Mouse (Mus musculus): ENCODE measurements around the gene Ptgs1. TPM values are rescaled to one million over a fixed set of nuclear protein-coding genes. Genes with fewer than 3 reads are reported as not detected.

The Ptgs1 gene
- polyA plus RNA-seq, 1 experiment: 15.0 TPM

DNA sequence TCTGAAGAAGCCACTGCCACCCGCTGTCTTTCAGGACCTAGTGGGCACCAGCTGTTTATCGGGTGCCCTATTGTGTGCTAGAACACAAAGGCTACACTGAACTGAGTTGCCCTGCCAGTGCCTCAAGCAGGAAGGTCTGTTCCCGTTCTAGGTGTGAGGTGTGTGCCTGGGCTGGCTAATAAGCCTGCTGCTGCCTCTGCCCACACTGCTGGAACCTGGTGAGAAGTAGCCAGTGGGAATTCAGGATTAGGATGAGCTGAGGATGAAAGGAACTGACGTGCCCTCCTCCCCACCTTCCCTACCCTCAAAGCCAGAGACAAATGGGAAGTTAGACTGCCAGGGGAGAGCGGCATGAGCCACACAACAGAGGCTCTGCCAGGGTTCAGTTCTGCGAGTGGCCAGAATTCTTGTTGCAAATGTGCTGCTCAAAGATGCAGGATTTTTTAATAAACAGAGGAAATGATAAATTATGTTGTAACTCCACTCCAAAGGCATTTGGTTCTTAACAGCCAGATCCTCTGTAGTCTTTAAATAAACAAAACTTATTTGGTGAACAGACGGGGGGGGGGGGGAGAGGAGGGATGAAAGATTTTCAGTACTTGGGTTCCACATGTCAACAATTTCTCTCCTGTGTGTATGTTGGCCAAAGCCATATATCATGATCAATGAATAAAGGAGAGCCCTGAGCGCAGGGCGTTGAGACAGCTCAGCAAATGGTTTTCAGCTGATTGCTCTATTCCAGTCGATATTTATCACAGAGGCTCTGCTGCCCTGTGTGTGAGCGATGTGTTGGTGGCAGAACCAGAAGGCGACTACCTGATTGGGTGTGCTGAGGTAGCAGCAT, 38.9 kb upstream of the Ptgs1 start:
- DNase-seq: no peak
- no peaks in the 10 kb centered on the region for H3K36me3 ChIP-seq (ENCODE audit: control insufficient read depth, insufficient read depth, low read length)
- WGBS: 94% methylated on average over 12 of the region's 12 CpGs
- no peaks in the 10 kb centered on the region for H3K27me3 ChIP-seq (ENCODE audit: control insufficient read depth, insufficient read depth, low read length)
- H3K27ac ChIP-seq (ENCODE audit: control insufficient read depth, insufficient read depth, low read length): no peak overlapping the region
- no peaks in the 10 kb centered on the region for H3K4me1 ChIP-seq (replicated peaks; ENCODE audit: control insufficient read depth, insufficient read depth, low read length)
- no peak overlapping the region for H3K4me3 ChIP-seq (ENCODE audit: control insufficient read depth, insufficient read depth, low read length)
- TF ChIP-seq POLR2A (IDR thresholded peaks at IDR 0.05; ENCODE audit: control insufficient read depth, extremely low read depth, insufficient read depth, low read length, poor library complexity) (no peak), CTCF (IDR thresholded peaks at IDR 0.05; ENCODE audit: borderline replicate concordance, control insufficient read depth, extremely low read depth, insufficient read depth, low read length, poor library complexity) (no peak)

DNA sequence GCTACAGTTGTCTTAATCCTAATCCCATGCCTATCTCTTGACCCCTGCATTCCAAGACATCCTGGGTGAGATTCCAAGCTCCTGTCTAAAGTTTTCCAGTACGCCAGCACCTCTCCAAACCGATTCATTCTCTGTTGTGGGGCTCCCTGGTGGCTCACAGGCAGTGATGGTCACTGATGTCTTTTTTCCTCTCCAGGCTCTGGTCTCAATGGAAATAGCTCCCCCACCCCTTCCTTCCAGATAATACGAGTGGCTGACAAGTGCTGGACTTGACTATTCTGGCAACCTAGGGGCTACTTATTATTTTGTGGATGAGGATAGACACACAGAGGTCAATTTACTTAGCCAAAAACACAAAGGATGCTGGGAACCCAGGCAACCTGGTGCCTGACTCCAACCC, 33.2 kb upstream of the Ptgs1 start:
- Histone ChIP-seq H3K27ac (ENCODE audit: control insufficient read depth, insufficient read depth, low read length) (no peak overlapping the region), H3K4me3 (ENCODE audit: control insufficient read depth, insufficient read depth, low read length) (no peak overlapping the region), H3K4me1 (replicated peaks; ENCODE audit: control insufficient read depth, insufficient read depth, low read length) (no peaks in the 10 kb centered on the region), H3K36me3 (ENCODE audit: control insufficient read depth, insufficient read depth, low read length) (no peaks in the 10 kb centered on the region), H3K27me3 (ENCODE audit: control insufficient read depth, insufficient read depth, low read length) (no peaks in the 10 kb centered on the region; the same call in 1 of the 2 replicates)
- TF ChIP-seq POLR2A (IDR thresholded peaks at IDR 0.05; ENCODE audit: control insufficient read depth, extremely low read depth, insufficient read depth, low read length, poor library complexity) (no peak), CTCF (IDR thresholded peaks at IDR 0.05; ENCODE audit: borderline replicate concordance, control insufficient read depth, extremely low read depth, insufficient read depth, low read length, poor library complexity) (no peak)
- DNase-seq: no peak
- WGBS: 86% methylated on average over 3 of the region's 3 CpGs

DNA sequence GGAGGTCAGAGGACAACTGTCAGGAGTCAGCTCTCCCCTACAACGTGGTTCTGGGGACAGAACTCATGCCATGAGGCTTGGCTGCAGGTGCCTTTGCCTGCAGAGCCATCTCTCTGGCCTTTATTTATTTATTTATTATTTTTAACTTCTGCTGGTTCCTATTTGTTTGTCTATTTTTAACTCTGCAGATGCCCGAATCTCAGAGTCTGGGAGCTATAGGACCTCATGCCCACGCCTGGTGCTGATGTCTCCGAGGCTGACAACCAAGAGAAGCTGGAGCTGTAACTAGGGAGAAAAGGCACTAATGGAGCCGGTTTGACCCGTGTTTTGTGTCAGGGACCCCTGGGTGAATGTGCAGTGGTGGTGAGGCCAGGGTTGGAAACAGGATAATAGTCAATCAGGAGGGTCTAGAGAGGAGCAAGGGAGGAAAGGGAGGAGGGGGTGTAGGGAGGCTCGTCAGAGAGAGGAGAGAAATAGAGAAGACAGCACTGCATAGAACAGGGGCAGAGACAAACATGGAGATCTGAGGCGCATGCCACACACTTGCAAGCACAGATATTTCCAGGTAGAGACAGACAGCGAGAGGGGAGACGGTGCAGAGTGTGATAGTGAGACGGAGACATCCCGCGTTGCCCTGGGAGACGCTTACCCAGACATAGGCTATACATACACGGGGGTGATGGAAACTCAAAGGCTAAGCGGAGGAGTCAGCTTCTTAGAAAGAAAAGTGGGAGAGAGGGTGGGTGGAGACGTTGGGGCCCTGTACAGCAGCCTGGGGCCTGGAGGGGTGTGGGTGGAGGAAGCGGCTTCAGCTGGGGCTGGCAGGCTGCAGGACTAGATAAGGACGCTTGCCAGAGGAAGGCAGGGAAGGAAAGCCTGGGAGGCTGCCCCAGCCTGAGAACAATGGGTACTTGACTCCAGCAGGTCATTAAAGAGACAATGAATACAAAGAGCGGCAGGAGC, 32.0 kb upstream of the Ptgs1 start:
- WGBS: 45% methylated on average over 20 of the region's 20 CpGs
- Histone ChIP-seq H3K27ac (ENCODE audit: control insufficient read depth, insufficient read depth, low read length) (no peak overlapping the region; the same call in 1 of the 2 replicates), H3K36me3 (ENCODE audit: control insufficient read depth, insufficient read depth, low read length) (no peaks in the 10 kb centered on the region), H3K4me1 (replicated peaks; ENCODE audit: control insufficient read depth, insufficient read depth, low read length) (no peaks in the 10 kb centered on the region), H3K4me3 (ENCODE audit: control insufficient read depth, insufficient read depth, low read length) (no peak overlapping the region), H3K27me3 (ENCODE audit: control insufficient read depth, insufficient read depth, low read length) (peaks cover 6% of the 10 kb centered on the region; the same call in 1 of the 2 replicates)
- DNase-seq: no peak
- TF ChIP-seq POLR2A (IDR thresholded peaks at IDR 0.05; ENCODE audit: control insufficient read depth, extremely low read depth, insufficient read depth, low read length, poor library complexity) (no peak), CTCF (IDR thresholded peaks at IDR 0.05; ENCODE audit: borderline replicate concordance, control insufficient read depth, extremely low read depth, insufficient read depth, low read length, poor library complexity) (no peak)

DNA sequence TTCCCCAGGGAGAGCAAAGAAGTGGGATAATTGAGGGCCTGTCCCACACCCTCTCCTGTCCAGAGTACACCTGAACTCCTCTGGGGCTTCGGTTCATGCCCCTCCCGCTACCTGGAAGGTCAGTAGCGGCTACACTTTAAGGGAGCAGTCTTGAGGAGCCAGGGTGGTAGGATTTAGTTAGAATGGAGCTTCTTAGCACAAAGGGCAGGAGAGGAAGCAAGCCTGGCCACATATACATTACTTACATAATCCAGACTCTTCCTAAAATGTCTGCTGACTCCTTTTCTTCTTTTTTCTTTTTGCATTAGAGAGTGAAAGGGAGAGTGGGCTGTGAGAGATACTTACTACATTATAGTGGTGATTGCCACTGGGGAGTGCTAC, 31.4 kb upstream of the Ptgs1 start:
- H3K4me3 ChIP-seq (ENCODE audit: control insufficient read depth, insufficient read depth, low read length): no peak overlapping the region
- TF ChIP-seq CTCF (IDR thresholded peaks at IDR 0.05; ENCODE audit: borderline replicate concordance, control insufficient read depth, extremely low read depth, insufficient read depth, low read length, poor library complexity) (no peak), POLR2A (IDR thresholded peaks at IDR 0.05; ENCODE audit: control insufficient read depth, extremely low read depth, insufficient read depth, low read length, poor library complexity) (no peak)
- no peak for DNase-seq
- no peak overlapping the region for H3K27ac ChIP-seq (ENCODE audit: control insufficient read depth, insufficient read depth, low read length)
- no peaks in the 10 kb centered on the region for H3K36me3 ChIP-seq (ENCODE audit: control insufficient read depth, insufficient read depth, low read length)
- WGBS: 71% methylated on average over 3 of the region's 3 CpGs
- peaks cover 6% of the 10 kb centered on the region; the same call in 1 of the 2 replicates for H3K27me3 ChIP-seq (ENCODE audit: control insufficient read depth, insufficient read depth, low read length)
- peaks cover 4% of the 10 kb centered on the region; the same call in 1 of the 2 replicates for H3K4me1 ChIP-seq (replicated peaks; ENCODE audit: control insufficient read depth, insufficient read depth, low read length)

DNA sequence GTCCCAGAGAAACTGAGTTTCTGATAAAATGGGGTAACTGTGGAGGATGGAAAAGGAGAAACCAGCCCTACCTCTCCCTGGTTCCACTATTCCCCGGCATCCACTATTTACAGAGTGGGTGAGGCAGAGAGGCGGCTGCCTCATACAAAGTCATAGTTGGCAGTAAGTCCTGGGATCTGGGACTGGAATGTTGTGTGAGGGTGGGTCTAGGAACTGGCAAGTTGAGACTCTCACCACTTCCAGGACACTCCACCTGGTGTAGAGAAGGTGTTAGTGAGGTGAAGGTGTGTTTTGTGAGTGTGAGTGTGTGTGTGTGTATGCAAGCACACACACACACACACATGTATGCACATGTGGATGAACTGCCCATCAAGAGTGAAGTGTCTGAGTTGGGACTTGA, 29.4 kb upstream of the Ptgs1 start:
- H3K27ac ChIP-seq (ENCODE audit: control insufficient read depth, insufficient read depth, low read length): no peak overlapping the region
- H3K4me1 ChIP-seq (replicated peaks; ENCODE audit: control insufficient read depth, insufficient read depth, low read length): peaks cover 4% of the 10 kb centered on the region; the same call in 1 of the 2 replicates
- H3K36me3 ChIP-seq (ENCODE audit: control insufficient read depth, insufficient read depth, low read length): no peaks in the 10 kb centered on the region
- peaks cover 8% of the 10 kb centered on the region; the same call in 1 of the 2 replicates for H3K27me3 ChIP-seq (ENCODE audit: control insufficient read depth, insufficient read depth, low read length)
- 100% methylated on average over 2 of the region's 2 CpGs for WGBS
- no peak for DNase-seq
- TF ChIP-seq CTCF (IDR thresholded peaks at IDR 0.05; ENCODE audit: borderline replicate concordance, control insufficient read depth, extremely low read depth, insufficient read depth, low read length, poor library complexity) (no peak), POLR2A (IDR thresholded peaks at IDR 0.05; ENCODE audit: control insufficient read depth, extremely low read depth, insufficient read depth, low read length, poor library complexity) (no peak)
- no peak overlapping the region for H3K4me3 ChIP-seq (ENCODE audit: control insufficient read depth, insufficient read depth, low read length)

Measured in thymus, adult 2 months (tissue).